Mouse (Mus musculus) CH12.LX (cell line): ENCODE data around the gene Rab36. TPM values are rescaled to one million over a fixed set of nuclear protein-coding genes. Genes with fewer than 3 reads are reported as not detected.

Source experiments
- DNase-seq: peaks from one replicate; pipeline ENCODE4 v3.0.0-alpha.2; 2013; ENCODE audit errors: extremely low read depth
- H3K27ac ChIP-seq: 2 replicates; pipeline ENCODE4 v1.5.1; 2012; ENCODE audit warnings: low read depth, mild to moderate bottlenecking, control low read depth, moderate library complexity; ENCODE audit not compliant: insufficient read depth
- H3K27me3 ChIP-seq: replicated peaks from 2 replicates; pipeline ENCODE3; 2012; ENCODE audit warnings: inconsistent platforms
- H3K36me3 ChIP-seq, 2 experiments: replicated peaks in 1 of 2; 2 replicates each; pipeline versions ENCODE3 to v1.6.1; 2012; ENCODE audit warnings: inconsistent platforms in 1 of 2, low read length in 1 of 2, mild to moderate bottlenecking in 1 of 2, mixed read lengths in 1 of 2, moderate library complexity in 1 of 2; ENCODE audit not compliant: control insufficient read depth in 1 of 2, insufficient read depth in 1 of 2
- H3K4me1 ChIP-seq, 2 experiments: 2 replicates each; pipeline ENCODE4 v1.6.1; 2012; ENCODE audit warnings: inconsistent platforms in 1 of 2, moderate library complexity in 1 of 2; ENCODE audit not compliant: insufficient read depth in 2 of 2, control insufficient read depth in 1 of 2
- H3K4me2 ChIP-seq: 2 replicates; pipeline ENCODE4 v1.6.1; 2012; ENCODE audit warnings: low read depth, mild to moderate bottlenecking, control low read depth; ENCODE audit not compliant: poor library complexity, insufficient read depth, severe bottlenecking
- H3K4me3 ChIP-seq, 3 experiments: fragments of 150-350 bp in 1 of 3; sonication (generic) in 1 of 3; replicated peaks in 1 of 3; 2 replicates each; pipeline versions ENCODE3 to v1.5.1; 2011 to 2012; ENCODE audit warnings: low read depth in 2 of 3, low read length in 2 of 3, mild to moderate bottlenecking in 2 of 3, moderate library complexity in 2 of 3, control low read depth in 1 of 3, improper control_type of control experiment in 1 of 3, inconsistent platforms in 1 of 3, mixed read lengths in 1 of 3; ENCODE audit not compliant: poor library complexity in 1 of 3
- H3K79me2 ChIP-seq: replicated peaks from 2 replicates; pipeline ENCODE4 v1.6.1; 2012; ENCODE audit warnings: mild to moderate bottlenecking, moderate library complexity; ENCODE audit not compliant: control insufficient read depth, poor library complexity, insufficient read depth, severe bottlenecking; ENCODE audit errors: extremely low read depth
- H3K9ac ChIP-seq: 2 replicates; pipeline ENCODE4 v1.6.1; 2012; ENCODE audit warnings: low read depth, mild to moderate bottlenecking, control low read depth, moderate library complexity; ENCODE audit not compliant: insufficient read depth
- H3K9me3 ChIP-seq: replicated peaks from 2 replicates; pipeline ENCODE3; 2012; ENCODE audit warnings: low read length, inconsistent platforms, mixed read lengths
- BHLHE40 ChIP-seq: IDR thresholded peaks from 2 replicates; pipeline ENCODE4 v1.6.1; 2011; ENCODE audit warnings: mild to moderate bottlenecking, low read depth, low read length, improper control_type of control experiment
- CHD1 ChIP-seq: IDR thresholded peaks from 2 replicates; pipeline ENCODE4 v1.6.1; 2012; ENCODE audit warnings: low read depth, low read length, improper control_type of control experiment, inconsistent platforms
- CHD2 ChIP-seq: IDR thresholded peaks from 2 replicates; pipeline ENCODE4 v1.6.1; 2011; ENCODE audit warnings: low read length, improper control_type of control experiment
- CTCF ChIP-seq, 2 experiments: IDR thresholded peaks in 1 of 2; conservative IDR thresholded peaks in 1 of 2; 2 replicates each; pipeline ENCODE4 v1.5.1; 2011 to 2012; ENCODE audit warnings: low read depth in 2 of 2, low read length in 2 of 2, improper control_type of control experiment in 1 of 2, inconsistent platforms in 1 of 2, mild to moderate bottlenecking in 1 of 2, moderate library complexity in 1 of 2
- E2F4 ChIP-seq: IDR thresholded peaks from 2 replicates; pipeline ENCODE4 v1.6.1; 2011; ENCODE audit warnings: low read depth, low read length, improper control_type of control experiment; ENCODE audit not compliant: insufficient replicate concordance
- ELF1 ChIP-seq: IDR thresholded peaks from 2 replicates; pipeline ENCODE4 v1.6.1; 2014; ENCODE audit warnings: low read depth, mild to moderate bottlenecking, inconsistent platforms, low read length, improper control_type of control experiment
- EP300 ChIP-seq: IDR thresholded peaks from 2 replicates; pipeline ENCODE4 v1.6.1; 2011; ENCODE audit warnings: low read length, improper control_type of control experiment
- ETS1 ChIP-seq: conservative IDR thresholded peaks from 2 replicates; pipeline ENCODE4 v1.6.1; 2012; ENCODE audit warnings: low read depth, mild to moderate bottlenecking, inconsistent platforms, low read length, improper control_type of control experiment, moderate library complexity
- GABPA ChIP-seq: IDR thresholded peaks from 2 replicates; pipeline ENCODE4 v1.6.1; 2012; ENCODE audit warnings: low read depth, low read length, improper control_type of control experiment, inconsistent platforms; ENCODE audit not compliant: insufficient replicate concordance
- HCFC1 ChIP-seq: IDR thresholded peaks from 2 replicates; pipeline ENCODE4 v1.6.1; 2012; ENCODE audit warnings: low read depth, mild to moderate bottlenecking, inconsistent platforms, low read length, improper control_type of control experiment
- IRF4 ChIP-seq: IDR thresholded peaks from 2 replicates; pipeline ENCODE4 v1.6.1; 2014; ENCODE audit warnings: low read depth, mild to moderate bottlenecking, inconsistent platforms, low read length, improper control_type of control experiment
- JUN ChIP-seq: IDR thresholded peaks from 2 replicates; pipeline ENCODE4 v1.6.1; 2011; ENCODE audit warnings: low read depth, mild to moderate bottlenecking, low read length, improper control_type of control experiment, moderate library complexity; ENCODE audit not compliant: insufficient read depth
- JUND ChIP-seq: conservative IDR thresholded peaks from 2 replicates; pipeline ENCODE4 v1.6.1; 2011; ENCODE audit warnings: low read depth, low read length, improper control_type of control experiment
- KAT2A ChIP-seq: IDR thresholded peaks from 2 replicates; pipeline ENCODE4 v1.6.1; 2012; ENCODE audit warnings: low read length, improper control_type of control experiment, inconsistent platforms; ENCODE audit not compliant: insufficient replicate concordance
- MAFK ChIP-seq: IDR thresholded peaks from 2 replicates; pipeline ENCODE4 v1.6.1; 2011; ENCODE audit warnings: low read length, improper control_type of control experiment; ENCODE audit not compliant: insufficient replicate concordance
- MAX ChIP-seq: IDR thresholded peaks from 2 replicates; pipeline ENCODE4 v1.6.1; 2011; ENCODE audit warnings: low read length, improper control_type of control experiment
- MAZ ChIP-seq: IDR thresholded peaks from 2 replicates; pipeline ENCODE4 v1.6.1; 2012; ENCODE audit warnings: low read depth, mild to moderate bottlenecking, inconsistent platforms, low read length, improper control_type of control experiment, moderate library complexity
- MEF2A ChIP-seq: IDR thresholded peaks from 2 replicates; pipeline ENCODE4 v1.6.1; 2014; ENCODE audit warnings: low read depth, mild to moderate bottlenecking, inconsistent platforms, low read length, improper control_type of control experiment, borderline replicate concordance
- MXI1 ChIP-seq: IDR thresholded peaks from 2 replicates; pipeline ENCODE4 v1.6.1; 2011; ENCODE audit warnings: mild to moderate bottlenecking, low read depth, low read length, improper control_type of control experiment
- MYC ChIP-seq: IDR thresholded peaks from 2 replicates; pipeline ENCODE4 v1.6.1; 2011; ENCODE audit warnings: low read depth, mild to moderate bottlenecking, improper control_type of control experiment, low read length
- NELFE ChIP-seq: IDR thresholded peaks from 2 replicates; pipeline ENCODE4 v1.6.1; 2011; ENCODE audit warnings: low read depth, low read length, improper control_type of control experiment
- NRF1 ChIP-seq: IDR thresholded peaks from 2 replicates; pipeline ENCODE4 v1.6.1; 2014; ENCODE audit warnings: low read depth, mild to moderate bottlenecking, inconsistent platforms, low read length, improper control_type of control experiment, moderate library complexity
- PAX5 ChIP-seq: IDR thresholded peaks from 2 replicates; pipeline ENCODE4 v1.6.1; 2012; ENCODE audit warnings: low read length, inconsistent platforms, mixed read lengths
- POLR2A ChIP-seq: IDR thresholded peaks from 2 replicates; pipeline ENCODE4 v1.6.1; 2011; ENCODE audit warnings: low read depth, mild to moderate bottlenecking, improper control_type of control experiment, low read length
- POLR2AphosphoS2 ChIP-seq: IDR thresholded peaks from 2 replicates; pipeline ENCODE4 v1.6.1; 2011; ENCODE audit warnings: low read depth, low read length, improper control_type of control experiment
- RAD21 ChIP-seq: IDR thresholded peaks from 2 replicates; pipeline ENCODE4 v1.6.1; 2011; ENCODE audit warnings: low read depth, mild to moderate bottlenecking, low read length, improper control_type of control experiment, moderate library complexity
- RCOR1 ChIP-seq: conservative IDR thresholded peaks from 2 replicates; pipeline ENCODE4 v1.6.1; 2012; ENCODE audit warnings: low read depth, mild to moderate bottlenecking, inconsistent platforms, low read length, improper control_type of control experiment
- SIN3A ChIP-seq: IDR thresholded peaks from 2 replicates; pipeline ENCODE4 v1.6.1; 2012; ENCODE audit warnings: low read length, improper control_type of control experiment, inconsistent platforms
- SMC3 ChIP-seq: IDR thresholded peaks from 2 replicates; pipeline ENCODE4 v1.6.1; 2011; ENCODE audit warnings: low read depth, low read length, improper control_type of control experiment
- TBP ChIP-seq: conservative IDR thresholded peaks from 2 replicates; pipeline ENCODE4 v1.6.1; 2011; ENCODE audit warnings: low read depth, low read length, improper control_type of control experiment
- TCF12 ChIP-seq: IDR thresholded peaks from 2 replicates; pipeline ENCODE4 v1.6.1; 2014; ENCODE audit warnings: low read depth, mild to moderate bottlenecking, inconsistent platforms, low read length, improper control_type of control experiment
- UBTF ChIP-seq: IDR thresholded peaks from 2 replicates; pipeline ENCODE4 v1.6.1; 2012; ENCODE audit warnings: low read depth, mild to moderate bottlenecking, inconsistent platforms, low read length, improper control_type of control experiment, moderate library complexity
- USF1 ChIP-seq: IDR thresholded peaks from 2 replicates; pipeline ENCODE4 v1.6.1; 2014; ENCODE audit warnings: low read depth, mild to moderate bottlenecking, inconsistent platforms, low read length, improper control_type of control experiment
- USF2 ChIP-seq: conservative IDR thresholded peaks from 2 replicates; pipeline ENCODE4 v1.6.1; 2011; ENCODE audit warnings: low read depth, low read length, improper control_type of control experiment
- ZC3H11A ChIP-seq: IDR thresholded peaks from 2 replicates; pipeline ENCODE4 v1.6.1; 2012; ENCODE audit warnings: low read depth, mild to moderate bottlenecking, inconsistent platforms, low read length, improper control_type of control experiment
- ZKSCAN1 ChIP-seq: IDR thresholded peaks from 2 replicates; pipeline ENCODE4 v1.6.1; 2012; ENCODE audit warnings: low read depth, inconsistent platforms, low read length, improper control_type of control experiment, borderline replicate concordance
- ZMIZ1 ChIP-seq: IDR thresholded peaks from 2 replicates; pipeline ENCODE4 v1.6.1; 2012; ENCODE audit warnings: low read depth, mild to moderate bottlenecking, inconsistent platforms, low read length, improper control_type of control experiment
- ZNF384 ChIP-seq: IDR thresholded peaks from 2 replicates; pipeline ENCODE4 v1.6.1; 2012; ENCODE audit warnings: low read depth, low read length, improper control_type of control experiment, inconsistent platforms
- dilution Hi-C: fragments of 300-500 bp; cut with MboI; formaldehyde crosslinking; loops from 2 replicates; pipeline ENCODE4 v1.14.3; 2020; ENCODE audit warnings: low sequenced_read_pairs; ENCODE audit not compliant: extremely low pct_unique_long_range_greater_than_20kb, extremely low pct_ligation_motif_present
- in situ Hi-C: fragments of 300-500 bp; cut with MboI; formaldehyde crosslinking; loops from 3 replicates; pipeline ENCODE4 v1.14.3; 2019; ENCODE audit warnings: low sequenced_read_pairs, low pct_ligation_motif_present, low pct_unique_long_range_greater_than_20kb, mixed read lengths
- polyA plus RNA-seq: library from polyadenylated mRNA; unstranded; fragments of >175 nt; gene quantifications from 2 replicates; pipeline ENCODE4 v1.2.1, GENCODE M21; 2012; ENCODE audit warnings: low read depth; ENCODE audit not compliant: insufficient read length
- total RNA-seq, 2 experiments: library from RNA; depleted of rRNA; stranded (reverse); fragments of 300-350 nt in 1 of 2; fragments of >200 nt in 1 of 2; gene quantifications; 2 replicates each; pipeline ENCODE4 v1.2.3; 2012 to 2014

Rab36 gene
- total and polyA plus RNA-seq, 3 experiments, result 0.34 to 1.2 (median 0.59) TPM

DNA sequence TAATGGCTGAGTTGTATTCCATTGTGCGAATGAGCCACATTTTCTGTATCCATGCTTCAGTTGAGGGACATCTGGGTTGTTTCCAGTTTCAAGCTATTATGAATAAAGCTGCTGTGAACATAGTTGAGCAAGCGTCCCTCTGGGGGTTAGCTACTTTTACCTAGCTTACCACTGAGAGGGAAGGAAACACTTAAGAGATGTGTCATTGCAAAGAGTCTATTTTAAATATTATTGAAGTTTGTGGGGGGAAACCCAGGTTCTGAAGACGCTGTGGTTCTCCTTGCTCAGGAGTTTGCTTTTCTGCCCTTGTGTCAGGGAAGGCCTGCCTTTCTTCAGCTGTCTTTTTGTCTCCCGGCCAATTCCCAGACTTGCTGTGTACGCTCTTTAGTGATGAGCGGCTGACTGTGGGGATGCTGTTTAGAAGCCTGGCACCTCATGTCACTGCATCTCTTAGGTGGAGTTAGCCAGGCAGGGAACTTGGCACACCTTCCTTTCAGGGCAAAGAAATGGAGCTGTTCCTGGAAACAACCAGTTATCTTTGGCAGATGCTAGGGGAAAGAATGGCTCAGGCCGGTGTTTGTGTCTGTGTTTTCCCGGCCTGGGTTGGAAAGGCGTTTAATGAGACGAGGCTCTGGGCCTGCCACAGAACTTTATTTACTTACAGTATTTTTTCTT, 54.8 kb downstream of the Rab36 start:
- Histone ChIP-seq H3K79me2 (peaks cover 4% of the 10 kb centered on the region; the same call in 1 of the 2 replicates), H3K4me3 (no peak overlapping the region), H3K9ac (no peak overlapping the region)
- in situ Hi-C loops, result no loop called here
- DNase-seq, result peak; percentile 76
- TF ChIP-seq CTCF (conservative IDR thresholded peaks at IDR 0.05 in 1 of 2, IDR thresholded peaks at IDR 0.05 in 1 of 2; ENCODE audit: low read depth in 2 of 2, low read length in 2 of 2), result no peak
- no peak for TF ChIP-seq MYC
- peak; percentile 73 for TF ChIP-seq IRF4
- TF ChIP-seq ZNF384, result no peak
- TF ChIP-seq CHD1, result no peak
- TF ChIP-seq UBTF, result no peak
- TF ChIP-seq JUND, result peak; percentile 36; the same call in 1 of the 2 replicates
- no peak for TF ChIP-seq ZC3H11A
- TF ChIP-seq MEF2A, result peak; percentile 79
- TF ChIP-seq USF2, result no peak
- TF ChIP-seq TCF12, result peak; percentile 59; the same call in 1 of the 2 replicates
- no peak for TF ChIP-seq MAFK
- peak; percentile 51; the same call in 1 of the 2 replicates for TF ChIP-seq JUN
- TF ChIP-seq MAZ, result peak; percentile 43; the same call in 1 of the 2 replicates
- no peak for TF ChIP-seq KAT2A
- TF ChIP-seq E2F4, result no peak
- TF ChIP-seq USF1, result no peak
- TF ChIP-seq ZMIZ1, result no peak
- no peak for TF ChIP-seq TBP
- TF ChIP-seq PAX5, result no peak
- TF ChIP-seq MXI1, result peak; percentile 27; the same call in 1 of the 2 replicates
- peak; percentile 74 for TF ChIP-seq EP300
- no peak for TF ChIP-seq GABPA
- no peak; the same call in 1 of the 2 replicates for TF ChIP-seq RAD21
- peak; percentile 62; the same call in 1 of the 2 replicates for TF ChIP-seq SIN3A
- TF ChIP-seq POLR2A, result no peak
- no peak for TF ChIP-seq CHD2
- TF ChIP-seq RCOR1, result peak; percentile 41; the same call in 1 of the 2 replicates
- TF ChIP-seq POLR2AphosphoS2, result no peak
- TF ChIP-seq NRF1, result no peak
- TF ChIP-seq ELF1, result no peak
- no peak for TF ChIP-seq SMC3
- TF ChIP-seq HCFC1, result no peak
- TF ChIP-seq ZKSCAN1, result no peak
- TF ChIP-seq BHLHE40, result peak; percentile 44
- TF ChIP-seq NELFE, result no peak
- peak; percentile 92 for TF ChIP-seq ETS1
- TF ChIP-seq MAX, result no peak
- TF ChIP-seq, all 38 proteins: peak for 12
- Histone ChIP-seq H3K27ac (peak overlapping the region; percentile 65), H3K27me3 (no peaks in the 10 kb centered on the region), H3K9me3 (peaks cover 5% of the 10 kb centered on the region), H3K36me3 (peaks cover 0 to 38% of the 10 kb centered on the region in 2 experiments), H3K4me2 (peak overlapping the region; percentile 14), H3K4me1 (peaks cover 18 to 75% of the 10 kb centered on the region in 2 experiments)
- dilution Hi-C loops, result no loop called here
